Mouse (Mus musculus): ENCODE measurements around the gene Olfr843.

The Olfr843 gene

GRCm38 (mm10) chr9:19251887-19252286, at the start of gene Olfr843:
TSS of gene Olfr843 (minus strand) at chr9:19251987.
- DNase-seq, result no peak

All from thymus, postnatal 14 days (tissue).